Comparison of ENCODE assay signal across 10 mouse cellular contexts in the genomic region with DNA sequence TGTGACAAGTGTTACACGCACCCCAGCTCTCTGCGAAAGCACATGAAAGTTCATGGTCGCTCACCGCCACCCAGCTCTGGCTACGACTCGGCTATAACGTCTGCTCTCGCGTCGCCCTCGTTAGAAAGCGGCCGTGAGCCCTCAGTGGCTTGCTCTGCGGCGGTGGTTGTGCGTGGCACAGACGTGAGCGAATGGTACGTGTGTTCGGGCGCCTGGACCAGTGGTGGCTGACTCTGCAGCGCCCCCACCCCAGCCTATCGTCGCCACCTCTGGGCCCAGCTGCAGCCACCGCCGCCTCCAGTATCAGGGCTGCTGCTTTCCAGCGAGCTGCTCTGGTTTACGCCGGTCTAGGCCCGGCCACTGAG. TPM values are rescaled to one million over a fixed set of nuclear protein-coding genes. Genes with fewer than 3 reads are reported as not detected.
DNase-seq lines count a peak whose midpoint lies in the region; ATAC-seq and TF ChIP-seq lines count a peak whose summit lies in the region.
"Had no signal": no experiment of that assay in that cellular context is flagged by ENCODE, and none has a peak within 500 bp of the region (broad histone marks: within the 10 kb centered on the region; RNA-seq: fewer than 3 reads in every experiment).

No protein-coding gene starts in this region.

- no peak for TF ChIP-seq CTCF in lung, embryonic 14.5 days (IDR thresholded peaks at IDR 0.05; ENCODE audit: low read depth)
- peak; percentile 34 for TF ChIP-seq CTCF in hindbrain, postnatal 0 days (IDR thresholded peaks at IDR 0.05; ENCODE audit: low read depth)
- TF ChIP-seq CTCF in olfactory bulb, adult 2 months (IDR thresholded peaks at IDR 0.05; ENCODE audit: insufficient read depth, low read depth, low read length), result no peak

- no peak overlapping the region for H3K4me2 ChIP-seq in lung, embryonic 14.5 days
- H3K4me2 ChIP-seq in embryonic facial prominence, embryonic 11.5 days (ENCODE audit: low read depth, low read length), result no peak overlapping the region
- peak overlapping the region; percentile 65 for H3K4me2 ChIP-seq in hindbrain, postnatal 0 days (ENCODE audit: low read depth, low read length)
- H3K4me2 ChIP-seq in kidney, embryonic 15.5 days, result no peak overlapping the region
- H3K4me2 ChIP-seq: limb, embryonic 12.5 days had no signal

- H3K36me3 ChIP-seq in lung, embryonic 14.5 days (ENCODE audit: insufficient read depth), result no peaks in the 10 kb centered on the region
- no peaks in the 10 kb centered on the region for H3K36me3 ChIP-seq in embryonic facial prominence, embryonic 11.5 days (replicated peaks; ENCODE audit: control insufficient read depth, insufficient read depth, low read depth, low read length)
- no peaks in the 10 kb centered on the region for H3K36me3 ChIP-seq in hindbrain, postnatal 0 days (ENCODE audit: insufficient read depth, low read length)
- no peaks in the 10 kb centered on the region for H3K36me3 ChIP-seq in kidney, embryonic 15.5 days
- H3K36me3 ChIP-seq: limb, embryonic 12.5 days had no signal

- H3K27me3 ChIP-seq in lung, embryonic 14.5 days (ENCODE audit: insufficient read depth, low read length), result peaks cover 96% of the 10 kb centered on the region
- peaks cover 79% of the 10 kb centered on the region for H3K27me3 ChIP-seq in embryonic facial prominence, embryonic 11.5 days (ENCODE audit: control insufficient read depth, insufficient read depth, low read length)
- H3K27me3 ChIP-seq in hindbrain, postnatal 0 days (ENCODE audit: insufficient read depth, low read length), result peaks cover 25% of the 10 kb centered on the region
- peaks cover 100% of the 10 kb centered on the region for H3K27me3 ChIP-seq in kidney, embryonic 15.5 days

- H3K9me3 ChIP-seq in lung, embryonic 14.5 days (ENCODE audit: low read depth, low read length), result no peaks in the 10 kb centered on the region
- no peaks in the 10 kb centered on the region for H3K9me3 ChIP-seq in embryonic facial prominence, embryonic 11.5 days (replicated peaks; ENCODE audit: control insufficient read depth, low read length)
- no peaks in the 10 kb centered on the region for H3K9me3 ChIP-seq in hindbrain, postnatal 0 days (ENCODE audit: low read length)
- no peaks in the 10 kb centered on the region for H3K9me3 ChIP-seq in kidney, embryonic 15.5 days (replicated peaks)
- H3K9me3 ChIP-seq: limb, embryonic 12.5 days had no signal

- H3K4me1 ChIP-seq in lung, embryonic 14.5 days (ENCODE audit: insufficient read depth), result no peaks in the 10 kb centered on the region; the same call in 1 of the 2 replicates
- H3K4me1 ChIP-seq in embryonic facial prominence, embryonic 11.5 days (ENCODE audit: control insufficient read depth, insufficient read depth, low read length), result no peaks in the 10 kb centered on the region; the same call in 1 of the 2 replicates
- H3K4me1 ChIP-seq in hindbrain, postnatal 0 days (ENCODE audit: insufficient read depth, low read length), result 0 out of 2 replicates have a peak, but pooled peaks cover 7% of the 10 kb centered on the region
- peaks cover 10% of the 10 kb centered on the region for H3K4me1 ChIP-seq in olfactory bulb, adult 2 months (ENCODE audit: control insufficient read depth, insufficient read depth, low read length)
- H3K4me1 ChIP-seq in kidney, embryonic 15.5 days, result peaks cover 9% of the 10 kb centered on the region

- under 1% methylated on average over 30 of the region's 30 CpGs for WGBS in lung, embryonic 14.5 days
- under 1% methylated on average over 30 of the region's 30 CpGs for WGBS in embryonic facial prominence, embryonic 11.5 days
- 3% methylated on average over 30 of the region's 30 CpGs for WGBS in hindbrain, postnatal 0 days
- 19% methylated on average over 30 of the region's 30 CpGs for WGBS in olfactory bulb, adult 2 months
- WGBS in kidney, embryonic 15.5 days, result under 1% methylated on average over 30 of the region's 30 CpGs

- peak; percentile 19 for DNase-seq in lung, embryonic 14.5 days
- DNase-seq in lung, postnatal 10 days, result no peak
- no peak for DNase-seq in embryonic facial prominence, embryonic 11.5 days (ENCODE audit: low spot score)
- peak; percentile 65 for DNase-seq in hindbrain, postnatal 0 days (ENCODE audit: low spot score)
- DNase-seq in kidney, adult 11 months, result no peak
- no peak for DNase-seq in thymus, postnatal 0 days (ENCODE audit: low spot score)
- DNase-seq: heart, postnatal 10 days had no signal

- no peak for ATAC-seq in lung, embryonic 14.5 days (ENCODE audit: insufficient read depth)
- peak; percentile 37 for ATAC-seq in embryonic facial prominence, embryonic 11.5 days (replicated peaks; ENCODE audit: insufficient number of reproducible peaks, low FRiP score, low TSS enrichment, low read depth)
- peak; percentile 11; the same call in 1 of the 2 replicates for ATAC-seq in hindbrain, postnatal 0 days
- no peak for ATAC-seq in kidney, embryonic 15.5 days (replicated peaks; ENCODE audit: low FRiP score)

- H3K4me3 ChIP-seq in lung, embryonic 14.5 days (ENCODE audit: low read depth, low read length), result no peak overlapping the region
- H3K4me3 ChIP-seq in embryonic facial prominence, embryonic 11.5 days (ENCODE audit: low read depth, low read length), result no peak overlapping the region; the same call in 1 of the 2 replicates
- H3K4me3 ChIP-seq in hindbrain, postnatal 0 days (ENCODE audit: low read length), result peak overlapping the region; percentile 7
- peak overlapping the region; percentile 7; the same call in 1 of the 2 replicates for H3K4me3 ChIP-seq in olfactory bulb, adult 2 months (ENCODE audit: insufficient read depth, low read depth, low read length)
- H3K4me3 ChIP-seq in kidney, embryonic 15.5 days (replicated peaks), result no peak overlapping the region
- H3K4me3 ChIP-seq: limb, embryonic 12.5 days had no signal

- no peak overlapping the region for H3K9ac ChIP-seq in lung, embryonic 14.5 days
- no peak overlapping the region; the same call in 1 of the 2 replicates for H3K9ac ChIP-seq in embryonic facial prominence, embryonic 11.5 days (replicated peaks; ENCODE audit: low read length)
- H3K9ac ChIP-seq in hindbrain, postnatal 0 days (replicated peaks; ENCODE audit: low read length), result peak overlapping the region; percentile 82; the same call in 1 of the 2 replicates
- H3K9ac ChIP-seq in kidney, embryonic 15.5 days, result no peak overlapping the region
- H3K9ac ChIP-seq: limb, embryonic 12.5 days had no signal

- TF ChIP-seq POLR2A in olfactory bulb, adult 2 months (IDR thresholded peaks at IDR 0.05; ENCODE audit: insufficient read depth, low read depth, low read length), result no peak

- H3K27ac ChIP-seq in lung, embryonic 14.5 days (ENCODE audit: low read depth), result no peak overlapping the region
- no peak overlapping the region for H3K27ac ChIP-seq in embryonic facial prominence, embryonic 11.5 days (replicated peaks; ENCODE audit: low read depth, low read length)
- H3K27ac ChIP-seq in hindbrain, postnatal 0 days, result peak overlapping the region; percentile 98
- peak overlapping the region; percentile 68 for H3K27ac ChIP-seq in olfactory bulb, adult 2 months (ENCODE audit: insufficient read depth, low read depth, low read length)
- H3K27ac ChIP-seq in kidney, embryonic 15.5 days, result no peak overlapping the region
- H3K27ac ChIP-seq: limb, embryonic 12.5 days had no signal

RNA-seq across cellular contexts. Expression of a gene that starts 18.5 kb away (rescaled TPM):
- polyA plus RNA-seq in lung, embryonic 14.5 days (2014; fragmentation: Nextera tagmentation; extraction: Ambion mirVana), result not detected in 2 replicates
- 3.3 and 3.5 TPM in 2 replicates for polyA plus RNA-seq in embryonic facial prominence, embryonic 11.5 days (2014; fragmentation: Nextera tagmentation; extraction: Ambion mirVana)
- total RNA-seq in hindbrain, postnatal 0 days (2014; rRNA removed), result 281 and 342 TPM in 2 replicates
- polyA plus RNA-seq in hindbrain, postnatal 0 days (2015; fragmentation: Nextera tagmentation; extraction: Ambion mirVana), result 19.7 and 21.5 TPM in 2 replicates
- polyA plus RNA-seq in olfactory bulb, adult 2 months (2012; ENCODE audit: insufficient read depth, insufficient read length, low replicate concordance, missing spikeins), result not detected in 2 replicates
- not detected in 2 replicates for polyA plus RNA-seq in kidney, embryonic 15.5 days (2015; fragmentation: Nextera tagmentation; extraction: Ambion mirVana)
- not detected in 2 replicates for polyA plus RNA-seq in thymus, postnatal 0 days (2015; fragmentation: Nextera tagmentation; extraction: Ambion mirVana)

RNA-seq across cellular contexts. Expression of a gene that starts 21.9 kb away (rescaled TPM):
- not detected in 2 replicates for polyA plus RNA-seq in lung, embryonic 14.5 days (2014; fragmentation: Nextera tagmentation; extraction: Ambion mirVana)
- 6.7 and 6.9 TPM in 2 replicates for polyA plus RNA-seq in embryonic facial prominence, embryonic 11.5 days (2014; fragmentation: Nextera tagmentation; extraction: Ambion mirVana)
- 107 and 144 TPM in 2 replicates for total RNA-seq in hindbrain, postnatal 0 days (2014; rRNA removed)
- polyA plus RNA-seq in hindbrain, postnatal 0 days (2015; fragmentation: Nextera tagmentation; extraction: Ambion mirVana), result 51.0 and 58.2 TPM in 2 replicates
- polyA plus RNA-seq in olfactory bulb, adult 2 months (2012; ENCODE audit: insufficient read depth, insufficient read length, low replicate concordance, missing spikeins), result not detected in 2 replicates
- polyA plus RNA-seq in kidney, embryonic 15.5 days (2015; fragmentation: Nextera tagmentation; extraction: Ambion mirVana), result not detected in 2 replicates
- not detected in 2 replicates for polyA plus RNA-seq in thymus, postnatal 0 days (2015; fragmentation: Nextera tagmentation; extraction: Ambion mirVana)
- total RNA-seq: heart, postnatal 10 days had no signal

Comparison
In these comparisons a context has a peak if more than half of its experiments do, and no peak if none do; other contexts are left out.
1. DNase-seq: peak in lung, embryonic 14.5 days (single experiment) and hindbrain, postnatal 0 days (single experiment); none in lung, postnatal 10 days (single experiment), embryonic facial prominence, embryonic 11.5 days (single experiment), kidney, adult 11 months (single experiment) and thymus, postnatal 0 days (single experiment).
2. ATAC-seq: peak in embryonic facial prominence, embryonic 11.5 days (single experiment) and hindbrain, postnatal 0 days (single experiment); none in lung, embryonic 14.5 days (single experiment) and kidney, embryonic 15.5 days (single experiment).
3. H3K27ac ChIP-seq: peak in hindbrain, postnatal 0 days (single experiment) and olfactory bulb, adult 2 months (single experiment); none in lung, embryonic 14.5 days (single experiment), embryonic facial prominence, embryonic 11.5 days (single experiment) and kidney, embryonic 15.5 days (single experiment).
4. H3K4me3 ChIP-seq: peak in hindbrain, postnatal 0 days (single experiment) and olfactory bulb, adult 2 months (single experiment); none in lung, embryonic 14.5 days (single experiment), embryonic facial prominence, embryonic 11.5 days (single experiment) and kidney, embryonic 15.5 days (single experiment).